Mouse (Mus musculus) stomach, adult 2 months (tissue): Measurements from ENCODE around the gene Snf8. TPM values are rescaled to one million over a fixed set of nuclear protein-coding genes. Genes with fewer than 3 reads are reported as not detected.

Experiments
- polyA plus RNA-seq: library from polyadenylated mRNA; depleted of rRNA; stranded (reverse); fragments of >200 nt; gene quantifications from 2 replicates; pipeline ENCODE4 v1.2.3, GENCODE M21; 2012; rRNA removed

Gene Snf8
- 5.6 and 7.3 TPM in 2 replicates for polyA plus RNA-seq

DNA sequence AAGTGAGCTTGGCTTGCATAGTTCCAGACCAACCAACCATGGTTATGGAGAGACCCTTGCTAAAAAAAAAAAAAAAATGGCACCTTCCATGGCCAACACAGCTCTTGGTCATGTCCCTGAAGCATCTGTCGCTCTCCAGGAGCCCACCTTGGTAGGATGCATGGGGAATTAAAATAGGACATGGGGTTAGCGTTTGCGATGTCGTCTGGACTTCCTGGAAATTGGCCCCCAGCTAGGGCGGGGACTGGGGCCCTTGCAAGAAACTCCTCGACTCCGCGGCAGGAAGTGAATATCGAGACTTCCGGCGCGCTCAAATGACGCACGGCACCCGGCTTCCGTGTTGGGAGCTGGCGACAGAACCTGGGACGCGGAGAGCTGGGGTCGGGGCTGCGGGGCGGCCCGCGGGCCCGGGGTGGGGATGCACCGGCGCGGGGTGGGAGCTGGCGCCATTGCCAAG is at the start of gene Snf8:
Gene Snf8, plus strand, starts transcription at position 290 of the 457 bp plus-strand sequence.

DNA sequence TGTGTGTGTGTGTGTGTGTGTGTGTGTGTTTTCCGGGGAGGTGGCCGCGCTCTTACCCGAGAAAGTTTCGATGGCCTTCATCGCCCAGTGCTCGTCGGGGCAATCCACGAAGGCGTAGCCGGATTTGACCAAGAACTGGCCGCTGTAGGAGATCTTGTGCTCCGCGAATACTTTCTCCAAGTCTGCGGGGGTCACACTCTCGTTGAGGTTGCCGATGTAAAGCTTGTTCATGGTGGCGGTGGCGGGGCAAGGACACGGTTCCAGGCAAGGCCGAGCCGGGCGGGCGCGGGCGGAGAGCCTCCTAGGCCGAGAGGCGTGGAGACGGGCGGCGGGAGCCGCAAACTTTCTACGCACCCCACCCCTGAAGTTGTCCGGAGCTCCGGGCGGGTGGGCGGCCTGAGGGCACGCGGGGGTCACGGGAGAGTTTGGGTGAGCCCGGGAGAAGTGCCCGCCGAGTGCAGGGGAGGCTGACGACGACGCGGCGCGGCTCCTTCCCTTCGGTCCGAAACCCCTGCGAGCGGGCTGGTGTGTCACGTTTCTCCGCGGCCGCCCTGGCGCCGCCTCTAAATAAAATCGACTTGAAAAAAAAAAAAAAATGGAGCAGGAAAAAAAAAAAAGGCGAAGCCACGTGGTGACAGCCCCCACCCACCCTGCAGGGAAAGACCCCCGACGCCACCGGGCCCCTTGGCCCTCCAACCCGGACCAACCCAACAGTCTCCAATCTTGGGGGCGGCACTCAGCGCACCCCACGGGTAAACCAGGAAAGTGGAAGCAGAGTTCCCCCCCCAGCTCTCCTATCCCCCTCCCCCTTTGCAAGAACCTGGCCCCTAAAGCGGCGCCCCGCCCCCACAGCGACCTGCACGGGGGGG is 29.0 kb upstream of the Snf8 start, which contains the start of gene Igf2bp1:
Gene Igf2bp1, minus strand, starts transcription at position 538 of the 869 bp plus-strand sequence.

DNA sequence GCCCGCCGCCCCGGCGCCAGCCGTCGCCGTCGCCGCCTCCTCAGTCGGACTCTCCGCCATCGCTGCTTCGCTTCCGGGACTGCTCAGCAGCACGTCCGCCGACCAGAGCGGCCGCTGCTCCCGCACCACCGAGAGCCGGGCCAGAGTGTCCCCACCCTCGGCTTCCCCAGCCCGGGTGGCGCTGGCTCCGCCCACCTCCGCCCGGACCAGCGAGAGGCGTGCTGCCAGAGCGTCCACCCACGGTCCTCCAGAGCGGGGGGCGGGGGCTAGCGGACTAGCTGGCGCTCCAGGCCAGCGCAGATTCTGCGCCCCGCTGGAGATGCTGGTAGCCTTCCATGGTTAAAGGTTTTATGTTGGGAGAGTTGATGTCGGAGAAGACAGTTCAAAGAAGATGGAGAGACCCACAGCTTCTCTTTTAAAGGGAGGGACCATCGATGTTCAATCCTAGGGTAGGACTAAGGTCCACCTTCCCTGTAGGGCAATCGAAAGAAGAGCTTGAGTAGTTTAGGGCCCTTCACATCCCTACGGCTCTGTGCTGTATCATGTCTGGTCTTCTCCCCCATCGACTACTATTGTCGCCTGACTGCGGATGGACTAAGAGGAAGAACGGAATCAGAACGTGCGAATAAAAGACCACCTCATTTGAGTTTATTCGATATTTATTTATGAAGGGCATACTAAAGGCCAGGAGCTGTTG is 30.7 kb downstream of the Snf8 start, which contains the start of gene Ube2z:
Gene Ube2z, minus strand, starts transcription at position 174 of the 697 bp plus-strand sequence.

DNA sequence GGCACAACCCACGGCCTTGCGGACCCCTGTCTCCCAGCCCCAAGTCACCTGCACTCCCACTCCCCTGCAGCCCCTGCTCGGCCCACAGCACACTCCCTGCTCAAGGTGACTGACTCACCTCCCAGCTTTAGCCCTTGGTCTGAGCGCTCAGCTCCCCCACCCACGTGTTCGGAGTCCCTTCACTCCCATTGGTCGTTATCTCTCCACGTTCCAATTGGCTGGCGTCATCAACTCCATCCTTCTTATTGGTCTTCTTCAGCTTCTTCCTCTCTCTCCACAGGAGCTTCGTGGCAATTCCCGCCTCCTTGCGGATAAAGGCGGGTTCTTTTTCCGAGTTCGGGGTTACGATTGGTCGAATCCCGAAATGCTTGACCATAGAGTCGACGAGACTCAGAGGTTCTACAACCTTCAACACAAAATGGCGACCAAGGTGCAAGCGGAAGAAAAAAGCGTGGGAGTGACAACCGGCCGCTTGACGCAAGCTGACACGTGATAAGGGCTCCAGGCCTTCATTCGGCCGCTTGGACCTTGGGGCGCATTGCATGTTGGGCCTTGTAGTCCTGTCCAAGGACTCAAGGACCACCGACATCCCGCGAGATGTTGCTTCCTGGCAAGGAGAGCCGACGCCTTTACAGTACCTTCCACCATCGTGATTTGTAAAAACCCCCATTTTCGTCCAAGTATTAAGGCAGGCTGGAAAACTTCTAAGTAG is 41.0 kb downstream of the Snf8 start, which contains the start of gene Atp5g1:
Gene Atp5g1, minus strand, starts transcription at position 162 of the 712 bp plus-strand sequence.

Other genes with a start within 250 kb of the Snf8 start
- gene Phospho1, start 210.4 kb upstream of the Snf8 start, polyA plus RNA-seq: 53.5 and 93.0 TPM in 2 replicates
- gene Gngt2, start 197.7 kb upstream of the Snf8 start, polyA plus RNA-seq: 0.31 and 0.52 TPM in 2 replicates
- 13.6 and 14.7 TPM in 2 replicates for gene Abi3, start 192.4 kb upstream of the Snf8 start, polyA plus RNA-seq
- 0.95 and 1.1 TPM in 2 replicates for gene B4galnt2, start 120.0 kb upstream of the Snf8 start, polyA plus RNA-seq
- gene Igf2bp1, start 28.9 kb upstream of the Snf8 start, polyA plus RNA-seq: 0.08 TPM in 1 of 2 replicates, not detected in the other
- gene Gip, start 10.3 kb upstream of the Snf8 start, polyA plus RNA-seq: 0.24 TPM in 1 of 2 replicates, not detected in the other
- gene Ube2z, start 30.5 kb downstream of the Snf8 start, polyA plus RNA-seq: 11.7 and 12.0 TPM in 2 replicates
- 1,034 and 1,299 TPM in 2 replicates for gene Atp5g1, start 40.8 kb downstream of the Snf8 start, polyA plus RNA-seq
- not detected in 2 replicates for gene Calcoco2, start 77.1 kb downstream of the Snf8 start, polyA plus RNA-seq
- 0.04 and 0.09 TPM in 2 replicates for gene Ttll6, start 98.9 kb downstream of the Snf8 start, polyA plus RNA-seq
- gene Hoxb13, start 159.4 kb downstream of the Snf8 start, polyA plus RNA-seq: not detected in 2 replicates
- gene Hoxb9, start 236.6 kb downstream of the Snf8 start, polyA plus RNA-seq: 0.08 and 0.09 TPM in 2 replicates
- 5.6 and 11.0 TPM in 2 replicates for gene Hoxb8, start 247.0 kb downstream of the Snf8 start, polyA plus RNA-seq